In the genomic region with DNA sequence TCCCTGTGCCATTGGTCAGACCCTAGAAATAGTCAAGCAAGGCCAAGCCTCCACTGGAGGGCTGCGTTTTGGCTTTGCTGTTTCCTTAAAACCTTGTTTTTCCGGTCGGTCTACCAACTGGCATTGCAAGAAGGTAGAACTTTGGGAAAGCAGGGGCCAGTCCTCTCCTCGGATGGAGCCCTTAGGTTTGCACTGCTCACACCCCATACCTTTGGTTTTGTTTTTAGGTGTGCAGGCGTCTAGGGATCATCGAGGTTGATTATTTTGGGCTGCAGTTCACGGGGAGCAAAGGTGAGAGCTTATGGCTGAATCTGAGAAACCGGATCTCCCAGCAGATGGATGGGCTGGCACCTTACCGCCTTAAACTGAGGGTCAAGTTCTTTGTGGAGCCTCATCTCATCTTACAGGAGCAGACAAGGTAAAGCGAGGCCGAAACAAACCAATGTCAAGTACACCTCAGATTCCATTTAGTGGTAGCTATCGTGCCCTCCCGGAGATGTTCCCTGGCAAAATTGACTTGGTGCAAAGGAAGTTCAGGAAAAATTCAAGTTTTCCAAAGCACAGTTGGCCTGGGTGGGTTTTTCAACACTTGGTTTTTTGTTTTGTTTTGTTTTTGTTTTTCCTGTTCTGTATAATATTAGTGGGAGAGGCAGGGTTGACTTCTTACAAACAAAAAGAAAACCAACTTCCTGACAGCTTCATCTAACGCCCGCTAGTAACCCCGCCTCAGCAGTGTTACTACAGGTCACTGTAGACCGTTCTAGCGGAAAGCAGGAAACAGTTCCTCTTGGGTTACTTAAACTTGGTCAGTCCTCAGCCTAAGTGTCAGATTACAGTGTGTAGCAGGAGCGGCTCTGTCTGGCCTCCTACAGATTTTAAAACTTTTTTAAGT, we compare ENCODE assay signal across 8 mouse cellular contexts. TPM values are rescaled to one million over a fixed set of nuclear protein-coding genes. Genes with fewer than 3 reads are reported as not detected.
A peak's percentile ranks its signal among the peaks of the same experiment; 100 is the strongest.
DNase-seq lines count a peak whose midpoint lies in the region; ATAC-seq lines count a peak whose summit lies in the region.

No protein-coding gene starts in this region.

- 6% methylated on average over 19 of the region's 19 CpGs for WGBS in embryonic facial prominence, embryonic 13.5 days
- 25% methylated on average over 19 of the region's 19 CpGs for WGBS in stomach, embryonic 16.5 days

- H3K9me3 ChIP-seq in erythroblast, embryonic 14.5 days (ENCODE audit: control insufficient read depth, low read length) = peaks cover 3% of the 10 kb centered on the region
- no peaks in the 10 kb centered on the region for H3K9me3 ChIP-seq in embryonic facial prominence, embryonic 13.5 days
- no peaks in the 10 kb centered on the region for H3K9me3 ChIP-seq in stomach, embryonic 16.5 days (replicated peaks; ENCODE audit: control insufficient read depth, low read length)

- H3K27ac ChIP-seq in embryonic facial prominence, embryonic 13.5 days = peak overlapping the region; percentile 96
- peak overlapping the region; percentile 80 for H3K27ac ChIP-seq in stomach, embryonic 16.5 days (ENCODE audit: low read length)

- H3K4me2 ChIP-seq in embryonic facial prominence, embryonic 13.5 days = peak overlapping the region; percentile 69
- H3K4me2 ChIP-seq in stomach, embryonic 16.5 days (ENCODE audit: low read depth, low read length) = peak overlapping the region; percentile 82

- intact Hi-C loops in heart, postnatal 10 days (cut with DNase I) = loop anchor here (2.0 to 5.0 kb wide), 2 partner anchors 51 to 86 kb away; no protein-coding TSS in a partner anchor

- peaks cover 67% of the 10 kb centered on the region for H3K4me1 ChIP-seq in erythroblast, embryonic 14.5 days (ENCODE audit: control insufficient read depth)
- peaks cover 47% of the 10 kb centered on the region for H3K4me1 ChIP-seq in embryonic facial prominence, embryonic 13.5 days
- peaks cover 28% of the 10 kb centered on the region for H3K4me1 ChIP-seq in stomach, embryonic 16.5 days (ENCODE audit: control insufficient read depth, insufficient read depth, low read length)

- peak overlapping the region; percentile 68 for H3K4me3 ChIP-seq in erythroblast, embryonic 14.5 days (replicated peaks)
- peak overlapping the region; percentile 96 for H3K4me3 ChIP-seq in embryonic facial prominence, embryonic 13.5 days
- peak overlapping the region; percentile 70 for H3K4me3 ChIP-seq in stomach, embryonic 16.5 days (replicated peaks; ENCODE audit: low read length)

- peaks cover 57% of the 10 kb centered on the region for H3K36me3 ChIP-seq in erythroblast, embryonic 14.5 days (ENCODE audit: control insufficient read depth)
- no peaks in the 10 kb centered on the region for H3K36me3 ChIP-seq in embryonic facial prominence, embryonic 13.5 days
- no peaks in the 10 kb centered on the region for H3K36me3 ChIP-seq in stomach, embryonic 16.5 days (ENCODE audit: control insufficient read depth, insufficient read depth, low read length)

- H3K9ac ChIP-seq in embryonic facial prominence, embryonic 13.5 days = peak overlapping the region; percentile 96
- H3K9ac ChIP-seq in stomach, embryonic 16.5 days (ENCODE audit: low read length) = peak overlapping the region; percentile 78

- DNase-seq in heart, postnatal 10 days = peak; percentile 62 to 66
- DNase-seq in kidney, postnatal 4 days = peak; percentile 56 to 75
- DNase-seq in mesoderm, embryonic 11.5 days (ENCODE audit: low read depth, low spot score) = peak; percentile 57
- no peak for DNase-seq in left cerebral cortex, adult 8-10 months (ENCODE audit: low spot score in 2 of 2)

- ATAC-seq in erythroblast, adult 5-6 weeks (replicated peaks; ENCODE audit: low FRiP score, poor library complexity, severe bottlenecking) = no peak; the same call in 1 of the 2 replicates
- no peak for ATAC-seq in embryonic facial prominence, embryonic 13.5 days (ENCODE audit: insufficient number of reproducible peaks, insufficient read depth, low FRiP score, low TSS enrichment, low read depth)
- no peak for ATAC-seq in stomach, embryonic 16.5 days (ENCODE audit: insufficient read depth, low FRiP score)

- H3K27me3 ChIP-seq in erythroblast, embryonic 14.5 days (ENCODE audit: control insufficient read depth) = peaks cover 21% of the 10 kb centered on the region; the same call in 1 of the 2 replicates
- H3K27me3 ChIP-seq in embryonic facial prominence, embryonic 13.5 days = no peaks in the 10 kb centered on the region
- H3K27me3 ChIP-seq in stomach, embryonic 16.5 days (ENCODE audit: control insufficient read depth, insufficient read depth, low read length) = no peaks in the 10 kb centered on the region

RNA-seq across cellular contexts. Expression of a gene that starts 1.7 kb away (rescaled TPM):
- 2.4 and 2.6 TPM in 2 replicates for polyA plus RNA-seq in erythroblast, embryonic 14.5 days (2012)
- total RNA-seq in erythroblast, adult 5-6 weeks (2015; ENCODE audit: low replicate concordance) = 54.2 and 75.7 TPM in 2 replicates
- total RNA-seq in erythroblast, adult 5-6 weeks (2017; ENCODE audit: low replicate concordance) = 74.8 and 85.5 TPM in 2 replicates
- polyA plus RNA-seq in embryonic facial prominence, embryonic 13.5 days (2015; fragmentation: Nextera tagmentation; extraction: Ambion mirVana) = 47.1 and 58.1 TPM in 2 replicates
- 10 to 100 TPM; 13.6 to 15.9 TPM for total RNA-seq in heart, postnatal 10 days (2021)
- 10.9 and 12.9 TPM in 2 replicates for polyA plus RNA-seq in stomach, embryonic 16.5 days (2015; fragmentation: Nextera tagmentation; extraction: Ambion mirVana)
- 10 to 100 TPM; 12.6 to 19.8 (median 15.1) TPM for total RNA-seq in left cerebral cortex, adult 8-10 months (2022)

Comparison
In these comparisons a context has a peak if more than half of its experiments do, and no peak if none do; other contexts are left out.
1. DNase-seq: peak in heart, postnatal 10 days (2 of 2), kidney, postnatal 4 days (2 of 2) and mesoderm, embryonic 11.5 days (single experiment); none in left cerebral cortex, adult 8-10 months (0 of 2).
2. Peak in every context shown above with its lines, with median percentiles within 50 percentile points of each other: H3K4me3 ChIP-seq.